Mouse (Mus musculus): ENCODE measurements at regions not wholly inside any gene's neighbourhood (a gene's known extent, or its start where the extent isn't known, plus 50 kb on each side); places are given as distances from the start of the nearest gene placed in this dataset.

GRCm38 (mm10) chr5:118354127-118354526 lies 109.1 kb downstream of the 2410131K14Rik start:
- DNase-seq = no peak

- DNase-seq = no peak
Measured at GRCm38 (mm10) chr5:118354871-118355270, 109.8 kb downstream of the 2410131K14Rik start.

- DNase-seq = no peak
Measured at GRCm38 (mm10) chr5:118355287-118355686, 110.3 kb downstream of the 2410131K14Rik start.

GRCm38 (mm10) chr5:118355691-118356337 lies 110.8 kb downstream of the 2410131K14Rik start:
- no peak for DNase-seq

- peak; percentile 56 for DNase-seq
Measured at GRCm38 (mm10) chr5:118359646-118360373, 114.8 kb downstream of the 2410131K14Rik start.

- DNase-seq = peak; percentile 62
Measured at GRCm38 (mm10) chr5:118360374-118361064, 115.5 kb downstream of the 2410131K14Rik start.

- DNase-seq = no peak
Measured at GRCm38 (mm10) chr5:118361133-118361852, 116.3 kb downstream of the 2410131K14Rik start.

GRCm38 (mm10) chr5:118361853-118362406 lies 116.9 kb downstream of the 2410131K14Rik start:
- DNase-seq = no peak

- DNase-seq = no peak
Measured at GRCm38 (mm10) chr5:118362738-118363137, 117.7 kb downstream of the 2410131K14Rik start.

- no peak for DNase-seq
Measured at GRCm38 (mm10) chr5:118363154-118363553, 118.1 kb downstream of the 2410131K14Rik start.

GRCm38 (mm10) chr5:118364646-118365045 lies 119.6 kb downstream of the 2410131K14Rik start:
- no peak for DNase-seq

GRCm38 (mm10) chr5:118365196-118365595 lies 120.2 kb downstream of the 2410131K14Rik start:
- DNase-seq = no peak

GRCm38 (mm10) chr5:118365651-118366050 lies 120.6 kb downstream of the 2410131K14Rik start:
- DNase-seq = no peak

- peak; percentile 54 for DNase-seq
Measured at GRCm38 (mm10) chr5:118367047-118367446, 122.0 kb downstream of the 2410131K14Rik start.

GRCm38 (mm10) chr5:118373581-118373981 lies 128.6 kb downstream of the 2410131K14Rik start:
- peak; percentile 52 for DNase-seq

GRCm38 (mm10) chr5:118374968-118375367 lies 129.9 kb downstream of the 2410131K14Rik start:
- DNase-seq = no peak

- no peak for DNase-seq
Measured at GRCm38 (mm10) chr5:118375916-118376315, 130.9 kb downstream of the 2410131K14Rik start.

GRCm38 (mm10) chr5:118376478-118376877 lies 131.5 kb downstream of the 2410131K14Rik start:
- DNase-seq = no peak

GRCm38 (mm10) chr5:118377402-118377848 lies 132.4 kb downstream of the 2410131K14Rik start:
- DNase-seq = no peak

- DNase-seq = no peak
Measured at GRCm38 (mm10) chr5:118379245-118380051, 134.4 kb downstream of the 2410131K14Rik start.

- no peak for DNase-seq
Measured at GRCm38 (mm10) chr5:118380052-118380421, 135.0 kb downstream of the 2410131K14Rik start.
